12 mouse cellular contexts compared by ENCODE assay signal in genomic region chr2:33439471-33439881, GRCm38 (mm10). TPM values are rescaled to one million over a fixed set of nuclear protein-coding genes. Genes with fewer than 3 reads are reported as not detected.
DNase-seq lines count a peak whose midpoint lies in the region; ATAC-seq and TF ChIP-seq lines count a peak whose summit lies in the region.
"Had no signal": no experiment of that assay in that cellular context is flagged by ENCODE, and none has a peak within 500 bp of the region (broad histone marks: within the 10 kb centered on the region; RNA-seq: fewer than 3 reads in every experiment).

No protein-coding gene starts in this region.

- no peak overlapping the region for H3K9ac ChIP-seq in kidney, embryonic 14.5 days (ENCODE audit: low read depth, low read length)
- H3K9ac ChIP-seq in limb, embryonic 15.5 days: no peak overlapping the region
- H3K9ac ChIP-seq: embryonic facial prominence, embryonic 13.5 days had no signal

- H3K27me3 ChIP-seq in kidney, embryonic 14.5 days (ENCODE audit: control insufficient read depth, insufficient read depth, low read length): no peaks in the 10 kb centered on the region
- H3K27me3 ChIP-seq in E14TG2a.4 (ENCODE audit: insufficient read depth, low read length): no peaks in the 10 kb centered on the region
- H3K27me3 ChIP-seq in limb, embryonic 15.5 days: peaks cover 7% of the 10 kb centered on the region; the same call in 1 of the 2 replicates

- H3K27ac ChIP-seq in kidney, embryonic 14.5 days (ENCODE audit: low read depth, low read length): no peak overlapping the region
- H3K27ac ChIP-seq in limb, embryonic 15.5 days: peak overlapping the region; percentile 11; the same call in 1 of the 2 replicates
- H3K27ac ChIP-seq: embryonic facial prominence, embryonic 13.5 days had no signal

- WGBS in kidney, embryonic 14.5 days: 9% methylated on average over 8 of the region's 8 CpGs
- 30% methylated on average over 8 of the region's 8 CpGs for whole genome bisulfite sequencing in limb, embryonic 15.5 days

- H3K4me2 ChIP-seq in kidney, embryonic 14.5 days (replicated peaks; ENCODE audit: low read depth, low read length): 0 out of 2 replicates have a peak overlapping the region, but pooled peaks have one; percentile 5
- H3K4me2 ChIP-seq in limb, embryonic 15.5 days: no peak overlapping the region
- H3K4me2 ChIP-seq: embryonic facial prominence, embryonic 13.5 days had no signal

- H3K4me3 ChIP-seq in kidney, embryonic 14.5 days (ENCODE audit: low read length): no peak overlapping the region
- H3K4me3 ChIP-seq in E14TG2a.4 (replicated peaks; ENCODE audit: low read length): peak overlapping the region; percentile 58
- H3K4me3 ChIP-seq in limb, embryonic 15.5 days: no peak overlapping the region
- H3K4me3 ChIP-seq: embryonic facial prominence, embryonic 13.5 days had no signal

- no peak for DNase-seq in kidney, adult 8-10 months
- DNase-seq in R1 (ENCODE audit: low read depth, low spot score): peak; percentile 98
- DNase-seq in right cerebral cortex, postnatal 25 days: no peak
- no peak for DNase-seq in urinary bladder, postnatal 14 days (ENCODE audit: low spot score)
- DNase-seq: adrenal gland, adult 8-10 months; liver; lung, postnatal 4 days had no signal

- H3K9me3 ChIP-seq in kidney, embryonic 14.5 days (ENCODE audit: control insufficient read depth, low read length): no peaks in the 10 kb centered on the region
- H3K9me3 ChIP-seq in E14TG2a.4 (ENCODE audit: low read length): no peaks in the 10 kb centered on the region
- H3K9me3 ChIP-seq in limb, embryonic 15.5 days: no peaks in the 10 kb centered on the region
- H3K9me3 ChIP-seq: embryonic facial prominence, embryonic 13.5 days had no signal

- no peaks in the 10 kb centered on the region for H3K36me3 ChIP-seq in kidney, embryonic 14.5 days (ENCODE audit: control insufficient read depth, insufficient read depth, low read length)
- no peaks in the 10 kb centered on the region for H3K36me3 ChIP-seq in E14TG2a.4 (ENCODE audit: insufficient read depth, low read length)
- no peaks in the 10 kb centered on the region for H3K36me3 ChIP-seq in limb, embryonic 15.5 days
- H3K36me3 ChIP-seq: embryonic facial prominence, embryonic 13.5 days had no signal

- 0 out of 2 replicates have a peak, but pooled peaks have one; percentile 9 for ATAC-seq in kidney, embryonic 14.5 days (ENCODE audit: low FRiP score, low TSS enrichment)
- no peak for ATAC-seq in limb, embryonic 15.5 days (ENCODE audit: insufficient number of reproducible peaks, low FRiP score, low TSS enrichment, low read depth)
- ATAC-seq: intestine, embryonic 16.5 days had no signal

- TF ChIP-seq CTCF in E14TG2a.4 (conservative IDR thresholded peaks at IDR 0.05; ENCODE audit: low read length): no peak

- H3K4me1 ChIP-seq in kidney, embryonic 14.5 days (ENCODE audit: control insufficient read depth, insufficient read depth, low read length): no peaks in the 10 kb centered on the region
- H3K4me1 ChIP-seq in E14TG2a.4 (replicated peaks; ENCODE audit: low read depth, low read length): peaks cover 92% of the 10 kb centered on the region
- peaks cover 27% of the 10 kb centered on the region for H3K4me1 ChIP-seq in limb, embryonic 15.5 days

RNA-seq across cellular contexts. Expression of gene Zbtb34, which starts 8.4 kb away (rescaled TPM):
- 3.5 and 8.1 TPM in 2 replicates for polyA plus RNA-seq in kidney, embryonic 14.5 days (2014; fragmentation: Nextera tagmentation; extraction: Ambion mirVana)
- 6.5 and 7.1 TPM in 2 replicates for polyA plus RNA-seq in limb, embryonic 15.5 days (2015; fragmentation: Nextera tagmentation; extraction: Ambion mirVana)

RNA-seq across cellular contexts. Expression of gene Zbtb43, which starts 28.9 kb away (rescaled TPM):
- 11.8 and 25.5 TPM in 2 replicates for polyA plus RNA-seq in kidney, embryonic 14.5 days (2014; fragmentation: Nextera tagmentation; extraction: Ambion mirVana)
- 17.3 and 19.0 TPM in 2 replicates for polyA plus RNA-seq in limb, embryonic 15.5 days (2015; fragmentation: Nextera tagmentation; extraction: Ambion mirVana)
